Mouse (Mus musculus) ES-E14 (cell line): ENCODE measurements around the gene Ugt1a10.
"Not testable (repeated sequence)": the region's sequence is repeated elsewhere in the genome, so short reads cannot be mapped to it uniquely, and the experiment has no call there.

Experiments
- CHD2 ChIP-seq: IDR thresholded peaks from 2 replicates; pipeline ENCODE4 v1.6.1; 2014; ENCODE audit warnings: mild to moderate bottlenecking, low read depth, low read length, inconsistent platforms
- ZNF384 ChIP-seq: IDR thresholded peaks from 2 replicates; pipeline ENCODE4 v1.6.1; 2012; ENCODE audit warnings: low read depth, low read length, inconsistent platforms

GRCm38 (mm10) chr1:88103697-88104468 lies 48.7 kb downstream of the Ugt1a10 start:
- TF ChIP-seq ZNF384, CHD2: not testable (repeated sequence)
